Mouse (Mus musculus) v-Abl transformed pro-B cells (cell line): ENCODE measurements around the gene Pfkfb3.

Experiments used
- in situ Hi-C, 2 experiments: fragments of 400-800 bp; cut with MboI; formaldehyde crosslinking; loops; one replicate each; pipeline ENCODE4 v1.15.1; 2025; ENCODE audit not compliant: unreplicated experiment in 2 of 2

The Pfkfb3 gene

GRCm38 (mm10) chr2:11553471-11554400 is at the start of gene Pfkfb3:
Gene Pfkfb3 (minus strand): TSS chr2:11554077.
- in situ Hi-C loops, result loop anchor here in 1 of 2 experiments (10.0 to 25.0 kb wide), 2 partner anchors 379 to 759 kb away; partner anchors contain the start of genes Itga8 and Prkcq

DNA sequence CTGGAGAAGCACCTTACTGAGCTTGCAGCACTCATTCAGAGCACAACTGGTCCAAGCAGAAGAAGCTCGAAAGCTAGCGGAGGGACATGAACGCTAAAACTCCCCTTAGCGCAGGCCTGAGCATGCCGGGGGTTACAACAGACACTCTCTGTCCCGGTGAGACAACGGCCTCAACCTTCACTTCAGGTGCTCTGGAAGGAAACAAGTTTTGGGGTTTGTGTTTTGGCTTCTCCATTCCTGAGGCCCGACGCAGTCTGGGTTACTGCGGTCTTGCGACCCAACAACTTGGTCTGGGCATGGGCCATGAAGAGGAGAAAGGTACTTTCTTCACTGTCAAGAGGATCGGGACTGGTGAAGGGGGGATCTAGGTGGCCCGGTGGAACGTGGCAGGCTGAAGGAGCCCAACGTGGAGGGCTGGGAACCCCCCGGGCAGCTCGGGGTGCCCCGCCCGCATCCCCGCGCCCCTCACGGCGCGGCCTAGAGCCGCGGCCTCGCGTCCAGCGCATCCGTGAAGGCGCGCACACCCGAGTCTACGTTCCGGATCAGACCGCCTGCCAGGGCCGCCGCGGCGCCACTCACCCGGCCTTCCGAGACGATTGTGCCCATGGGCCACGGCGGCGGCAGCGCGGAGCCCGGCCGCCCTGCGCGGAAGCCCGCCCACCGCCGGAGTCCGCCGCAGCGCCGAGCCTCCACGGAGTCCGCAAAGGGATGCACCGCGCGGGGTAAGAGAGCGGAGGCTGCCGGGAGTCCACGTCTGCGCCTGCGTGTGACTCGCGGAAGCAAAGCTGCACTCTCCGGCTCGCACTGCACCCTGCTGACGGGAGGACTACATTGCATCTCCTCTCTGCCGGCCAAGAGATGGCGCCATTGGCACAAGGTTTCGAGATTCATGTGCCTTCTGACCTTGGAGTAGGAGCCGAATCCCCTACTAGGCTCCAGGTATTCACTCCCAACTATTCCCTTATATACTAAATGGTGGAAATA is 48.9 kb upstream of the Pfkfb3 start:
- in situ Hi-C loops, result loop anchor here (5.0 to 10.0 kb wide), 3 partner anchors 80 to 270 kb away; partner anchors contain the start of genes Ankrd16 (in 1 of the 2) and Fbh1 (in 1 of the 2)

GRCm38 (mm10) chr2:11601795-11602194 is 47.9 kb upstream of the Pfkfb3 start:
- in situ Hi-C loops, result loop anchor here (5.0 to 10.0 kb wide), 3 partner anchors 81 to 271 kb away; partner anchors contain the start of genes Ankrd16 (in 1 of the 2) and Fbh1 (in 1 of the 2)

GRCm38 (mm10) chr2:11597906-11598305 is 44.0 kb upstream of the Pfkfb3 start:
- in situ Hi-C loops, result loop anchor here (25.0 kb wide), 3 partner anchors 264 to 789 kb away; partner anchors contain the start of gene Itga8 (in 1 of the 2)

GRCm38 (mm10) chr2:11596690-11597089 is 42.8 kb upstream of the Pfkfb3 start:
- in situ Hi-C loops, result loop anchor here (25.0 kb wide), 3 partner anchors 266 to 791 kb away; partner anchors contain the start of gene Itga8 (in 1 of the 2)

DNA sequence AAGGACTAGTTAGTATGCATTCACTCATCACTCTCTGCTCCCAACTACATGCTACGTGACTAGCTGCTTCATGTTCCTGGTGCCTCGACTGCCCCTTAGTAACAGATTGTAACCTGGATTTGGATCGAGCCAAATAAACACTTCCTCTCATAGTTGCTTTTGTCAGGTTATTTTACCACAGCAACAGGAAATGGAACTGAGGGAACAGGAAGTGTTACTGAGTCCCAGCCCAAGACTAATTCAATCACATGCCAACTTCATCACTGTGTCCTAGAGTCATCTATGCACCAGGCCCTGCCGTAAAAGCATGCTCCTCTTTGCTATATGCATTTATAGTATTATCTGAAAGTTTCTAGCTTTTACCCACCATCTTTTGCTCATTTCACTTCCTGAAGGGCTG is 34.1 kb upstream of the Pfkfb3 start:
- in situ Hi-C loops, result loop anchor here (25.0 kb wide), 3 partner anchors 274 to 799 kb away; partner anchors contain the start of gene Itga8 (in 1 of the 2)

DNA sequence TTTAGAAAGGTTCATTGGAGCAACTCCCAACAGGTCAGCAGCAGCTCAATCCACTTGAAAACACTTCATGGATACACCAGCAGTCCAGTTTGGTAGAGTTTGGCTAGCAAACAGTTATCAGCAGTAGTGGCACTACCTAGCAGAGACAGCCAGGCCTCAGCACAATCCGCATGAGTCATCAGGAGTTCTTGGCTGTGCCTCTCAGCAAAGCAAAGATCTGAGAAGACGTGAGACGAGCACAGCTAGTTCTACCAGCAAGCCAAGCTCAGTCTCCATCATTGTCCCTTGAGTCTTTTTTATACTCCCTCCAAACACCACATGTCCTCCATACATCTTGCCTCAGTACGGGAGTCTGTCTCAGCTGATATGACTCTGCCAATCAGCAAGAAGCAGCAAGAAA is 25.5 kb upstream of the Pfkfb3 start:
- in situ Hi-C loops, result loop anchor here (25.0 kb wide), 3 partner anchors 283 to 808 kb away; partner anchors contain the start of gene Itga8 (in 1 of the 2)

DNA sequence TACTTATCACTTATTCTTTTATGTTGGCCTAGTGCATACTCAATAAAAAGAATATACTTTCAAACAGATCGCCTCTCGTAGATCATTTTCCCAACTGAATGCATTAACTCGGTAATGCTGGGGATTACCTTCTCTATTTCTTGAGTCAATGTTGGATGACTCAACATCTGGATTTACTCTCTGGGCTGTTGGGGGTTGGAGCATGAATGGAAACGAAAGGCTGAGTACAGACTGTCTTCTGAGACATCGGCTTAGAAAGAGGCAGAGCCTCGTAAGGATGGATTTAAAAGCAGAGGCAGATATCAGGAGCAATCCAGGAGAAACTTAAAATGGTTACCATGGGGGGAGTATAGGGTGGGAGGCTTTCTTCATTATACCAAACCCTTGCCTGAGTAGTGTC is 24.3 kb upstream of the Pfkfb3 start:
- in situ Hi-C loops, result loop anchor here (25.0 kb wide), 3 partner anchors 284 to 809 kb away; partner anchors contain the start of gene Itga8 (in 1 of the 2)

- in situ Hi-C loops, result loop anchor here in 1 of 2 experiments (25.0 kb wide), 1 partner anchor 739 kb away; the partner anchor contains the start of gene Itga8
Observed at GRCm38 (mm10) chr2:11573684-11574083, 19.8 kb upstream of the Pfkfb3 start.

DNA sequence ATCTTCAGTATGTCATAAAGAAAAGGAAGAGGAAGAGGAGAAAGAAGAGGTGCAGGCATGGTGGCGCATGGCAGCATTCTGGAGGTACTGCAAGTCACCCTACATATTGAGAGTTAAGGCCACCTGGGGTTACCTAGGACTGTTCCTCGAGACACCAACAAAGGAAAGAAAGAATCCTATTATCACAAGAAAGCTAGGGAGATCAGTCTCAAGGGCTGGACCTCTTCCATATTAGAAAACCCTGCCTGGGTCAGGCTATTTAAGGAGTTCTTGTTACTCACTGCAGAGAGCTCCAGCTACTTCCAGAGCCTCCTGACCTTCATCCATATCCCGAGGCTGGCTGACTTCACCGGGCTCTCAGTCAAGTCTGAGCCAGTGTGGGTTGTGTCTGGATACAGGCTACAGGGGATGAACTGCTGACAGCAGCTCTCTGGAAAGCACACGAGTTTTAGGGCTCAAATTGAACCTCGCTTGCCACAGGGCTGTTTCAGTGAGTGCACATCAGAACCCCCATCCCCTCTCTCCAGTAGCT is 17.2 kb upstream of the Pfkfb3 start:
- in situ Hi-C loops, result loop anchor here in 1 of 2 experiments (25.0 kb wide), 1 partner anchor 741 kb away; the partner anchor contains the start of gene Itga8

- in situ Hi-C loops, result loop anchor here in 1 of 2 experiments (25.0 kb wide), 1 partner anchor 744 kb away; the partner anchor contains the start of gene Itga8
Observed at GRCm38 (mm10) chr2:11568471-11568870, 14.6 kb upstream of the Pfkfb3 start.

GRCm38 (mm10) chr2:11567781-11568362 is 14.0 kb upstream of the Pfkfb3 start:
- in situ Hi-C loops, result loop anchor here in 1 of 2 experiments (25.0 kb wide), 1 partner anchor 744 kb away; the partner anchor contains the start of gene Itga8

DNA sequence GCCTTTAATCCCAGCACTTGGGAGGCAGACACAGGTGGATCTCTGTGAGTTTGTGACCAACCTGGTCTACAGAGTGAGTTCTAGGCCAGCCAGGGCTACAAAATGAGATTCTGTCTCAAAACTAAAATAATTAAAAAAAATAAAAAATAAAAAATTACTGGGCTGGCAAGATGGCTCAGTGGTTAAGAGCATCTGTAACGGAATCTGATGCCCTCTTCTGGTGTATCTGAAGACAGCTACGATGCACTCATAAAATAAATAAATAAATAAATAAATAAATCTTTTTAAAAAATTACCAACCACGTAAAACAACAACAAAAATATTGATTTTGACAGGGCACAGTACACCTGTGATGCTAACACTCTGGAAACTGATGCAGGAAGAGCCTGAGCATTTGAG is 13.0 kb upstream of the Pfkfb3 start:
- in situ Hi-C loops, result loop anchor here in 1 of 2 experiments (25.0 kb wide), 1 partner anchor 745 kb away; the partner anchor contains the start of gene Itga8

DNA sequence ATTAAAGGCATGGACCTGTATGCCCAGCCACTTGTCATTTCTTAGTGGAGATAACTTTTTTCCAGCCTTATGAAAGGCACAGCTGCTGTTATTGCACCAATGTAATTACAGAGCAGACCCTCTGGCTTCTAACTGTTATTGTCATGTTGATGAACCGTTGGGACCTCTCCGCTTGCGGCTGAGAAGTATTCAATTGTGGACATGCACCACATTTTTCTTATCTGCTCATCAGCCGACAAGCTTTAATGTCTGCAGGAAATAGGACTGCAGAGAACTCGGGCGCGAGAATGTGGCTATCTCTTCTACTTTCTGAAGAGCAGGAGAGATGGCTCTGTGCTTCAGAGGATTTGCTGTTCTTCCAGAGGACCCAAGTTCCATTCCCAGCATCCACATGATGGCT is 12.4 kb upstream of the Pfkfb3 start:
- in situ Hi-C loops, result loop anchor here in 1 of 2 experiments (25.0 kb wide), 1 partner anchor 746 kb away; the partner anchor contains the start of gene Itga8

GRCm38 (mm10) chr2:11564768-11565167 is 10.9 kb upstream of the Pfkfb3 start:
- in situ Hi-C loops, result loop anchor here in 1 of 2 experiments (25.0 kb wide), 1 partner anchor 748 kb away; the partner anchor contains the start of gene Itga8

GRCm38 (mm10) chr2:11563256-11563655 is 9.4 kb upstream of the Pfkfb3 start:
- in situ Hi-C loops, result loop anchor here in 1 of 2 experiments (25.0 kb wide), 1 partner anchor 749 kb away; the partner anchor contains the start of gene Itga8

- in situ Hi-C loops, result loop anchor here in 1 of 2 experiments (10.0 to 25.0 kb wide), 2 partner anchors 384 to 754 kb away; partner anchors contain the start of genes Itga8 and Prkcq
Observed at GRCm38 (mm10) chr2:11558654-11559053, 4.8 kb upstream of the Pfkfb3 start.

GRCm38 (mm10) chr2:11557244-11557643 is 3.4 kb upstream of the Pfkfb3 start:
- in situ Hi-C loops, result loop anchor here in 1 of 2 experiments (10.0 to 25.0 kb wide), 2 partner anchors 382 to 755 kb away; partner anchors contain the start of genes Itga8 and Prkcq
